Mouse (Mus musculus) small intestine, adult 10 weeks (tissue): ENCODE results near the gene AC129217.1. TPM values are rescaled to one million over a fixed set of nuclear protein-coding genes. Genes with fewer than 3 reads are reported as not detected.

ENCODE experiments used
- polyA plus RNA-seq: library from polyadenylated mRNA; stranded (reverse); fragments of 350-450 nt; fragmentation: Illumina TruSeq; extraction: RNeasy Lipid Tissue Mini Kit (QIAGEN cat#74804); gene quantifications from one replicate; pipeline ENCODE4 v1.2.3, GENCODE M21; 2014; ENCODE audit warnings: low replicate concordance

Gene AC129217.1
- 1.2 TPM for polyA plus RNA-seq

GRCm38 (mm10) chr19:8829660-8830059 lies at the start of gene AC129217.1:
TSS of gene AC129217.1 (plus strand) at chr19:8829773.

GRCm38 (mm10) chr19:8786008-8786781 lies 43.4 kb upstream of the AC129217.1 start, which contains the start of gene Taf6l:
TSS of gene Taf6l (minus strand) at chr19:8786417.

GRCm38 (mm10) chr19:8798264-8798946 lies 31.2 kb upstream of the AC129217.1 start, which contains the start of gene Polr2g:
TSS of gene Polr2g (minus strand) at chr19:8798577.

GRCm38 (mm10) chr19:8802130-8802821 lies 27.3 kb upstream of the AC129217.1 start, which contains the start of gene Zbtb3:
TSS of gene Zbtb3 (plus strand) at chr19:8802555.

GRCm38 (mm10) chr19:8818801-8819595 lies 10.6 kb upstream of the AC129217.1 start, which contains the start of gene Ttc9c:
TSS of gene Ttc9c (minus strand) at chr19:8819333.

GRCm38 (mm10) chr19:8819596-8820423 lies 9.8 kb upstream of the AC129217.1 start, which contains the start of gene Hnrnpul2:
TSS of gene Hnrnpul2 (plus strand) at chr19:8820010.

GRCm38 (mm10) chr19:8837251-8837791 lies 7.7 kb downstream of the AC129217.1 start, which contains the start of gene Bscl2:
TSS of gene Bscl2 (plus strand) at chr19:8837467.

GRCm38 (mm10) chr19:8839103-8839907 lies 9.7 kb downstream of the AC129217.1 start, which contains the start of gene Gng3:
TSS of gene Gng3 (minus strand) at chr19:8839194.

GRCm38 (mm10) chr19:8850402-8850901 lies 20.9 kb downstream of the AC129217.1 start, which contains the start of gene Lrrn4cl:
TSS of gene Lrrn4cl (plus strand) at chr19:8850768.

GRCm38 (mm10) chr19:8871267-8872186 lies 42.0 kb downstream of the AC129217.1 start, which contains the start of gene Ubxn1:
TSS of gene Ubxn1 (plus strand) at chr19:8871496.

GRCm38 (mm10) chr19:8880311-8881033 lies 50.9 kb downstream of the AC129217.1 start, which contains the start of gene Uqcc3:
TSS of gene Uqcc3 (minus strand) at chr19:8880923.

GRCm38 (mm10) chr19:8883616-8884015 lies 54.0 kb downstream of the AC129217.1 start, which contains the start of the genes Lbhd1 and Gm49403:
TSS of gene Lbhd1 (plus strand) at chr19:8883732.
TSS of gene Gm49403 (plus strand) at chr19:8883930.

GRCm38 (mm10) chr19:8888511-8889385 lies 59.2 kb downstream of the AC129217.1 start, which contains the start of the genes 1810009A15Rik and Gm49416:
TSS of gene 1810009A15Rik (plus strand) at chr19:8888853.
TSS of gene Gm49416 (plus strand) at chr19:8888926.

